Mouse (Mus musculus) ovary, postnatal 10 days (tissue): ENCODE measurements around the gene Shc1.

Source experiments
- DNase-seq: peaks from one replicate; pipeline ENCODE4 v3.0.0; 2022; ENCODE audit warnings: low spot score

Gene Shc1

DNA sequence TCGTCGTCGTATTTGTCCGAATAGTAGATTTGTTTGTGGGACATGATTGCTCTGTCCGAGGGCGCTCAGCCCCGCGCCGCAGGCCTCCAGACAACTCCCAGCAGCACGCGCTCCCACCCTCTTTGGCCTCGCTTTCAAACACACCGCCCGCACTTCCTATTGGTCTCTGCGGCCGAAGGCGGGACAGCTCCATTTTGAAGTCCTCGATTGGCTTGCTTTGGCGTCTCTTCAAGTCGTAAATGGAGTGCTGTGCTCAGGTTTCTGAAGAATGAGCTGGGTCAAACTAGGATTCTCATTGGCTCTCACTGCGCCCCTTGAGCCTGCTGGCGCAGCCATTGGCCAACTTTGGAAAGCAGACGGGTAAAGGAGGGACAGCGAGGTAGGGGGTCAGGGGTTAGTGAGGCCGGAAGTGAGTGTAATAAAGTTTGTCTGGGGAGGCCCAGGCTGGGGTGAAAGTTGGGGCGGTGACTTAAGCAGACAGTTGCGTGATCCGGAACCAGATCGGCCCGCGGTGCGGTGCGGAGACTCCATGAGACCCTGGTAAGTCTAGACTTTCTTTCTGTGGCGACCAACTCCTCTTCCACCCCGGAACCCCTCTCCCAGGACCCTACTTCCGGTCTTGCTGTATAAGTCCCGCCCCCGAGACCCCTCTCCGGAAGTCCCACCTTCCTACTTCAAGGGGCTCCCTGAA is at the start of gene Shc1, which contains the start of gene Cks1b:
TSS of gene Shc1 (plus strand) at position 274 of the 691 bp plus-strand sequence.
TSS of gene Cks1b (minus strand) at position 214 of the 691 bp plus-strand sequence.
- DNase-seq = peak; percentile 88

DNA sequence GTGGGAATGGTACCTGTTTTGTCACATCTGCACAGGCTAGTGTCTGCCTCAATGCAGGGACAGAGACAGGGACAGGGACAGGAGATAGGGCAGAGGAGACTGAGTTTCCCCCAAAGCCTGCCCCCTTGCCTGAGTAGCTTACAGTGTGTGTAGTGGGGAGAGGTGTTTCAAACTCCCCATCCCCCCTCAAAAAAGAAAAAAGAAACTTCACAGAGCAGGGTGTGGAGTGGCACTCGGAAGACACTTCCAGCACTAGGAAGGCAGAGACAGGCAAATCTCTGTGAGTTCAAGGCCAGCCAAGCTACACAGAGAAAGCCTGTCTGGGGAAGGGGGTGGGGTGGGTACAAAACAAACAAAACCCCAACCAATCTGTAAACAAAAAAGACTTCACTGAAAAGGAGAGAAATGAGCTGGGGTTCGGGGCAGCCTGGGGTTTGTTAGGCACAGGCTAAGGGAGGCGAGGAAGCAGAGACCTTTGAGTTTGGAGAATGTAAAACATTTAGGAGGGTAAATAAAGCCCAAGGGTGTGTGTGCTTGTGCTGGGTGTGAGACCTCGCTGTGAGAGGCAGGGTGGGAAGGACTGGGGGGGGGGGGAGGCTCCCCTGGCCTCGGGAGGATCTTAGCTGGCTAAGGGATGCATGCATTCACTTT is 44.5 kb upstream of the Shc1 start:
- no peak for DNase-seq

DNA sequence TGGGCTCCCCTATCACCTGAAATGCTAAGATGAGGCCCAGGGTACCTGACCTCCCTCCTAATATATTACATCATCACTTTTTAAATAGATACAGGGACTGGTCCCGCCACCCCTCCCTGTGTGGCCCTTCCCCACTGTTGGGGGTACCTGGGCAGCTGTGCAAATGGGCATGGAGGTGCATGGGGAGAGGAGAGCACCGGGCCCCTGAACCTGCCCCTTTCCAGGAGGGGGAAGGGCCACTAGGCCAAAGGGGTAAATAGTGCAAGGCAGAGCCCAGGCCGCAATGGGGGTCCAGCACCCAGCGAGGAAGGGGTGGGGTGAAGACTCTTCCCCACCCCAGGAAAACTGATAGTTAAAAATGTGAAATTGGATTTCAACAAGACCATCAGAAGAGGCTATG is 40.4 kb upstream of the Shc1 start:
- no peak for DNase-seq

DNA sequence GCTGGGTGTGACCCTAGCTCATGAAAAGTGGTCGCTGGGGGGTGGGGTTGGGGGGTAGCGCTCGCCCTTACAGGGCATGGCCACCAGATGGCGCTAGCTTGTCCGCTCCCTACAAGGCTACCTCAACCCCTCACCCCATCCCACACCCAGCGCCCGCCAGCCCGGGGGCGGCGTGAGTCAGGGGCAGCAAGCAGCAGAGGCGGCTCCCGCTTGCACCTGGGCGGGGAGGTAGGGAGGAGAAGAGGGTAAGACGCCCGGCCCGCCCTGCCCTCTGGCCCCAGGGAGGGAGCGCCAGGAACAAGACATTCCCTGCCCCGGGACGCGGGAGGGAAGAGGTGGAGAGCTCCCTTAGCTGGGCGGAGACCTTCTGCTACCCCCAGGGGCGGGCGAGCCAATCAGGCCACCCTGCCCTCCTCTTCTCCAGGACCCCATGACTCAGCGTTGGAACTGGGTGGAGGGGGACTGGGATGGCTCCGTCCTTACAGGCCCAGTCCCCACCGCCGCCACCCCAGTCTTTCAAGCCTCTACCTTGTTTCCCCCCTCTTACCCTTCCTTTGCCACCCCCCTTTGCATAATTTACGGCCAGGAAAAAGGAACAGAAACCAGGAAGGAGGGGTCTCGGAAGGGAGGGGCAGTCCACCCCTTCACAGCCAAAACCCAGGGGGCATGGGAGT is 39.7 kb upstream of the Shc1 start:
- peak; percentile 79 for DNase-seq

DNA sequence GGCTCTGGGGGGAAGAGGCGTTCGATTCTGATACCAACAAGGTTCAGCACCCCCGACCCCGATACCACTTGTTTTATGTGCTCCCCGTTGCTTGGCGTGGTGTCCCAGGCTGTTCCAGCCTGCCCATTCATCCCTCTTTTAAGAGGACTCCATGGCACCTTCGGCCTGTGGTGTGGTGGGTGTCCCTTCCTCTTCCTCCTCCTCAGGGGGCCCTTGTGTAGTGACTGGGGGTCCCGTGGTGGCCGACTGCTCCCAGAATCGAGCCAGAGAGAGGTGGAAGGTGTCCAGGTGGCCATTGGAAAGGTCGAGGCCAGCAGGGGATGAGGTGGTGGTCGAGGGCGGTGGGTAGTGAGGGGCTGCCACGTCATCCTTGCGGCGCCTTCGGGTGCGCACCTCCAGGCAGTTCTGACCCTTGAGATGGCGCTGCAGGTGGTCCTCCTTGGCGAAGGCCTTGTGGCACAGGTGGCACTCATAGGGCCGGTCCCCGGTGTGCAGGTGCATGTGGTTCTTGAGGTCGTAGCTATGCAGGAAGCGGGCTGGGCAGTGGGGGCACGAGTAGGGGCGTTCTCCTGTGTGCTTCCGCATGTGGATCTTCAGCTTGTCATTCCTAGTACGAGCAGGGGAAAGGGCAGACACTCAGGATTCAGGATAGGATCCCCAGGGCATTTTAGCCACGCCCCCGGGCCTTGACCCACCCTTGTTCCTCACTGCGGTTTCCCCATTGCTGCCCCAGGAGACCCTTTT is 38.7 kb upstream of the Shc1 start:
- no peak for DNase-seq

DNA sequence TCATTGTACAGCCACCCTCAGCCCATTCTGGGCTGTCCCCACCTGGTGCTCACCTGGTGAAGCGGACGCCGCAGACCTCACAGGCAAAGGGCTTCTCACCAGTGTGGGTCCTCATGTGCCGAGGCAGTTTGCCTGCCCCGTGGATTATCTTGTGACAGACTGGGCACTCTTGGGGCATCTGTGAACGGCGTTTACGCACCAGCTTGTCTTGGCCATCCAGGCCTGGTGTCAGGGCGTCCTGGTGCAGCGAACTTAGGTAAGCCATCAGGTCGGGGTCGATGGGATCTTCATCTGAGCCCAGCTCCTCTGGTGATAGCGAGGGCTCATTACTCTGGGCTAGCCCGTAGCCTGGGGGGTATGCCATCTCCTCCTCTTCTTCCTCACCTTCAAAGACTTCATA is 38.0 kb upstream of the Shc1 start:
- DNase-seq = no peak

DNA sequence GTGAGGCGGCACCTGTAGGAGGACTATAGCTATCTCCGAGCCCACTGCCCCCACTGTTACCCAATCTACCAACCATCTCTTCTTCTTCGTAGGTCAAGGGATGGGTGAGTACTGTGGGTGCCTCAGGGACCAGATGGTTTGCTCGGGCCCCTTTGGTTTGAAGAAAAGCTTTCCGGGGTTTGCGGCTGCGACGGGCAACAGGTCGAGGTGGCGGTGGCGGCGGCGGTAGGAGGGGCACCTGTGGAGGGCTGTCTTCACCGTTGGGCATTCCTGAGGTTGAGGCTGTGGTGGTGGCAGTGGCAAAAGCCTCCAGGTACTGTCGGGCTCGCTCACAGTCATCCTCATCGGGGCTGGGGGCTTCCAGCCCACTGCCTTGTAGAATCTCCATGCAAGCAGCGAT is 37.5 kb upstream of the Shc1 start:
- DNase-seq = no peak

DNA sequence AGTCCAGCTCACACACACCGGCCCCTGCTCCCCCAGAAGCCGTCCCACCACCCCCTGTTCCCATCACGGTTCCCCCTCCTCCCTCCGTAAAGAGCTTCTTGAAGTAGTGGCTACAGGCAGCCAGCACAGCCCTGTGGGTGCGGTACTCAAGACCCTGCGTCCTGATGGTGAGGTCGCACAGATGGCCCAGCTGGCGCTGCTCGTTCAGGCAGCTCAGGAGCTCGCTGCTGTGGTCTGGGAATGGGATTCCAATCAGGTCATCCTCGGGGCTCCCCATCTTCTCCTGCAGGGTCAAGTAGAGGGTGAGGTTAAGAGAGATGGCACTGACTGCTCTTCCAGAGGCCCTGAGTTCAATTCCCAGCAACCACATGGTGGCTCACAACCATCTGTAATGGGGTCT is 37.0 kb upstream of the Shc1 start:
- DNase-seq = no peak

DNA sequence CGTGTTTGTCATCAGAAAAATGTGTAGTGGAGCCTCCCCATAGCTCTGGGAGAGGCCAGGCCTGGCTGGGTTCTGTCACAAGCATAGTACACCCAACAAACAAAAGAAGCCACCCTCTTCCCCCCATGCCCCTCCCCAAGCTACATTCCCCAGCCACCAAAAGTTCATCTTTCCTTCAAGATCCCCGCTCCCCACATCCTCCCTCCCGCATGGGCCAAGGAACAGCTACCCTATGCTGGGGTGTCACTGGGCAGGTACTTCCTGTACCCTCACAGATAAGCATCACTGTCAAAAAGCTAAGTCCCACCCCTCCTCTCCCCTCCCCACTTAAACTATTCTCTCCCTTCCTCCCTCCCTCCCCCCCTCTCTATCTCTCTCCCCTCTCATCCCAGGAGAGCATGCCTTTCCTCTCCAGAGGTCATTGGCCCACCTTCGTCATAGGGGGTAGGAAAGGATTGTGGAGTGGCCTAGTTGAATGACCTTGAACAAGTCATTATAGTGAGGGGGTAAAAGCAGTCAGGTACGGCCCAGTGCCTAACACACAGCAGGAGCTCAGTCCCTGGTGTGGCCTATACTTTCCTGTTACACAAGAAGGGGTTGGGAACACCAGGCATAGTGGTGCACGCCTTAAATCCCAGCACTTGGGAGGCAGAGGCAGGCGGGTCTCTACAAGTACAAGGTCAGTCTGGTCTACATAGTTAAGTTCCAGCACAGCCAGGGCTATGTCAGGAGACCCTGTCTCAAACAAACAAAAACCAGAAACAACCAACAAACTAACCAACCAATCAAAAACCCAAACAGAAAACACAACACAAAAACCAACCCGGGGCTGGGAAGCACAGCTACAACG is 36.0 kb upstream of the Shc1 start:
- DNase-seq = no peak

DNA sequence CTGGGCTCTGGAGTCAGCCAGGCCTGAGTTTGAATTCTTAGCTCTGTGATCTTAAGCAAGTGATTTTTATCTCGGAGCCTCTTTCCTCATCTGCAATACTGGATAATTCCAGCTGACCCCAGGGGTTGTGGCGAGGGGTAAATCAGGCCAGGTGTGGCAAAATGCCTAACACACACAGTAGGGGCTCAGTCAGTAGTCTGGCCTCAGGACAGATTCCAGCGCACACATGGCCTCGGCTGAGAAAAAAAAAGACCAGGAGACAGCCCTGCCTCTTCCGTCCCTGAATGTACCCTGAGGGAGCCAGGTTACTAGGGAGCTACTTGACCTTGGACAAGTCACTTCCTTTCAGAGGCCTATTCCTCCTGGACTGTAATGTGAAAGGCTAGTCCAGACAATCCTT is 35.3 kb upstream of the Shc1 start:
- DNase-seq = no peak

DNA sequence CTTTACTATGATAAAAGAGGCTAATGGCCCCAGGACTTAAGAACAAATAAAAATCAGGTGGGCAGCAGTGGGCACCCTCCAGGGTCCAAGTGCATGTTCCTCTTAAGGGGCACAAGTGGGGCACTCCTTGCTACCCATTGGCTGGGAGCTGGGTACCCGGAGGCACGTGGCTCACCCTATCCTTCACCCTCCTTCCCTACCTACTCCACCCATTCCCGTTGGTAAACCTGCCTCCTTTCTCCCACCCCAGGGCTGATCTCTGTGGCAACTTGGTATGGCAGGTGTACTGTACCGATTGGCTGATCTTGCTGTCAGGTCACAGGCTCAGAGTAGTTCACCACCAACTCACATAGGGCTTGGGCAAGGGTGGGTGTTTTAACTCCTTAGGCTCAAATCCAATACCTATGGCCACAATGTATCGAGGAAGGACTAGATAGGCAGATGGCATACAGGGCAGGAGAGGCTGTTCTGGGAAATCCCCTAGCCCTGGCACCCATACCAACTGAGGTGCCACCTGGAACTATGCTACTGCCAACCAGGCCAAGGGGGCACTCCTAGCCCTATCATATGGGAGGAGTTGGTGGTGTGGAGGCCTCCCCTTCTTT is 34.5 kb upstream of the Shc1 start:
- no peak for DNase-seq

DNA sequence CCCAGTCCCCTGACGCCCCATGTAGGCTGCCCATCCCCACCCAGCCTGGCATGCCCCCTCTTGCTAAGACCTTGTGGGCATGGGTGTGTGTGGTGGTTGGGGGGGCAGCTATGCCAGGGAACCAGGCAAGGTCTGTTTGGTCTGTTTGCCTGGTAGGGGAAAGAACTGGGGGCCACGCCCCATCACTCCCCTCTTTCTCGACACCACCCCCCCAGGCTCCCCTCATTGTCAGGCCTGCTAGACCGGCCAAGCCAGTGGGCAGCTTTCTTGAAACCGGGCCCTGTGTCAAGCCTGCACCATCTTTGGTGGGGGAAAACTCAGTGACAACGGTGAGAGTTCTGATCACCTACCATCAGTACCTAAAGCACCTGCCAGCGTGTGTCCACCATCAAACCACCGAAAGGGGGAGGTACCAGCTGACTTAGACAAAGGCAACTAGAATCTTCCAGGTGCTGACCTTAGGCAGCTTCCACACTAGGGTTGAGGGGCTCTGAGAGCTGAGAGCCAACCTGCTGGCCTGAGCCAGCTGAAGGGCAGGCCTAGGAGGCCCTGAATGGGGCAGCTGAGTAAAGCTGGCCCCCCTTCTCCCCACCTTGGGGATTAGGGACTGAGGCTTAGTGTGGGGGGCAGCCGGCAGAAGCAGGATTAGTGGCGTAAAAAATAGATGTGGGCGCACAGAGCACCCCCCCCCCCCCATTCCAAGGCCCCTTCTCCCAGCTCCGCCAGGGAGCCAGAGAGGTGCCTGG is 33.7 kb upstream of the Shc1 start:
- no peak for DNase-seq

DNA sequence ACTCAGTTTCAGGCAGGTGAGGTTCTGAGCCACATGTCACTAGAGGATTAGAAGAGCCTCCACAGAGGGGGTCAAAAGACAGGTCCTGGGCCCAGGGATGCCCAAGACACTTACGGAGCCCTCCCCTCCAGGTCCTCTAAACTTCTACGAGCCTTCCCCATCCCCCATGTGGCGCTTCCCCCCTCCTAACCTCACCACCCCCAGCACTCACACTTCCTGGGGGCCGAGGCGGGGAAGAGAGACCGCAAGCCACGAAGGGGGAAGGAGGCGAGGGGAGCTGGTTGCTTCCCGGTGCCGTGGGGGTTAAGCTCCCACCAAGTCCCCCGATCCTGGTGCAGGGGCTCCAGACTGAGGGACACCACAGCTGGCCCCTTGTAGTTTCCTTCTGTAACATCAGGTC is 32.8 kb upstream of the Shc1 start:
- DNase-seq = no peak

DNA sequence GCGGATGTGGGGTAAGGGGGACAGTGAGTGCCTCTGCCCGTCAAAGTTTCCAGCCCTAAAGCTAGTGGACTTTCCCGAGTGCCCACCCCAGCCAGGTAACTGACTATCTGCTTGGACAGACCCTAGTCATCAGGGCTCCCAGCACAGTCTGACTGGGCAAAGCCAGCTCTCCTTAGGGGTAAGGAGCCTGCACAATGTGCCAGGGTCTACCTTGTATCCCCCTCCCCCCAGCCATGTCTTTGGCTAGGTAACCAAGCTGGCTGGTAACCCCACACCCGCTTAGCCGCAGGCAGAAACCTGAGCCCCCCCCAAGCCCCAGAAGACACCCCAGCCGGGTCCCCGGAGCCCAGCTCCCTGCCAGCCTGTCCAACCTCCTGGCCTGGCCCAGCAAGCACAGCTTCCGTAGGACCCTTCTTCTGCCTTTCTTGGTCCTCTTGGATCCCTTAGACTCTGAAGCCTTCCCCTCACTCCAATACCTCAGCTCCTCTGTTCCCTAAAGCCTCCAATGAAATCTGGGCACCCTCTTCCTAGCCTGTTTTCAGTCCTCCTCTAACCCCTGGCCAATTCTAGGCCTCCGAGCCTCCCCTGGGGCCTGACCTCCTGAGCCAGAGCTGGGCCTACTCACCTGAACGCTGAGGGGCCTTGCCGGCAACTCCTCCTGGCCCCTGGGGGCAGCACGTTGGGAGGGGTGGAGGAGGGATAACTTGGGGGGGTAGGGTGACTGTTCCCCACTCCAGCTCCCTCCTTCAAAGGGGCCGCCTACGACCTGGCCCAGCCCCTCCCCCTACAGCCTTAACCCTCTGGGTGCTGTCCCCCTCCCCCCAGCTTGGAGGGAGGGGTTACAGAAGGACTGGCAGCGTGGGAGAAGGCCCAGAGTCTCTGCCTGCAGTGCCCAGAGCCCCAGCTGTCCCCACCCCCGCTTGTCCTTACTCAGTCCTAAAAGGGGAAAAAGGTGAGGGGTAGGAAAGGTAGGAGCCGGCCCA is 31.5 kb upstream of the Shc1 start:
- DNase-seq = no peak

DNA sequence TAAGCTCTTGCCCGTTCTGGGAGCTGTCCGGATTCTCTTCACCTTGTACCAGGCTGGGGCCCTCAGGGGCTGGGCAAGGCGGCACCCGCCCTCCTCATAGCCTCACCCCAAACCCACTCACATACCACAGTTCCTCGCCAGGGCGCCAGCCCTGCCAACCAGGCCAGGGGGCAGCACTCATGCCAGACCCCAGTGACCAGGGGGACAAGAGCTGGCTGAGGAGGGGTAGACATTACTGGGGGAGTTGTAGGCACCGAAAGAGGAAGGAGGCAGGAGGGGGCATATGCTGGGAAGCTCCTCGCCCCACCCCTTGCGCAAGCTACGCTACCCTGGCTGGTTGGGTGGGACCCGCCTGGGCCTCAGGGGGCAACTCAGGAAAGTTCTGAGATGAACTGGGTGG is 30.6 kb upstream of the Shc1 start:
- no peak for DNase-seq

DNA sequence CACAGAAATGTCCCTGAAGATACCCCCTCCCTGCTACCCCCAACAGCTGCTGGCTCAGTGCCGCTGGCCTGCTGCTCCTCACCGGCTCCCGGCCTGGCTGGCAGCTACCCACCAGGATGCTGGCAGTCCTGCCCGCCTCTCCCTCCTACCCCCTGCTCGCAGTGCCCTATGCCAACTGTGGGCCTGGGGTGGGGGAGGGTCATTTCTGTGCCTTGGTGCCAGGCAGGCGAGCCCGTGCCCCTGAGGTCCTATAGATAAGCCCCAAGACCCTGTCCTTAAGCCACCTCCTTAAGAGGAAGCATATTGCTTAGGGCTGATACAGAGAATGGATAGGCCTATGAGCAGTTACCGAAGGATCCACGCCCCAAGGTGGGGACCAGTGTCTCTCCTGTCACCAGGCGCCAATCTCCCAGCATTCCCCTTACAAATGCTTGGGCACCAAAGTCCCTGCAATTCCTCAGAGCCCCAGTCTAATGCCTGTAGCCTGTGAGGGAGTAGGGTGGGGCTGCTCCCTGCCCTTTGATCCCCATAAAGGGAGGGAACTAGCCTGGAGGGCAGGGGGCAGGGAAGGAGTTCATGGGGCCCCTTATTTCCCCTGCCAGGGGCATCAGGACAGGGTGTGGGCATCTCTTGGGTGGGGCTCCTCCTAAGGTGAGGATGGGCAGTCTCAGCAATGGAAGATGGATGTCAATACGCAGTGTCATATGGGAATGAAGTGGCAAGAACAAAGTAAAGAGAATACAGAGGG is 29.9 kb upstream of the Shc1 start:
- no peak for DNase-seq

DNA sequence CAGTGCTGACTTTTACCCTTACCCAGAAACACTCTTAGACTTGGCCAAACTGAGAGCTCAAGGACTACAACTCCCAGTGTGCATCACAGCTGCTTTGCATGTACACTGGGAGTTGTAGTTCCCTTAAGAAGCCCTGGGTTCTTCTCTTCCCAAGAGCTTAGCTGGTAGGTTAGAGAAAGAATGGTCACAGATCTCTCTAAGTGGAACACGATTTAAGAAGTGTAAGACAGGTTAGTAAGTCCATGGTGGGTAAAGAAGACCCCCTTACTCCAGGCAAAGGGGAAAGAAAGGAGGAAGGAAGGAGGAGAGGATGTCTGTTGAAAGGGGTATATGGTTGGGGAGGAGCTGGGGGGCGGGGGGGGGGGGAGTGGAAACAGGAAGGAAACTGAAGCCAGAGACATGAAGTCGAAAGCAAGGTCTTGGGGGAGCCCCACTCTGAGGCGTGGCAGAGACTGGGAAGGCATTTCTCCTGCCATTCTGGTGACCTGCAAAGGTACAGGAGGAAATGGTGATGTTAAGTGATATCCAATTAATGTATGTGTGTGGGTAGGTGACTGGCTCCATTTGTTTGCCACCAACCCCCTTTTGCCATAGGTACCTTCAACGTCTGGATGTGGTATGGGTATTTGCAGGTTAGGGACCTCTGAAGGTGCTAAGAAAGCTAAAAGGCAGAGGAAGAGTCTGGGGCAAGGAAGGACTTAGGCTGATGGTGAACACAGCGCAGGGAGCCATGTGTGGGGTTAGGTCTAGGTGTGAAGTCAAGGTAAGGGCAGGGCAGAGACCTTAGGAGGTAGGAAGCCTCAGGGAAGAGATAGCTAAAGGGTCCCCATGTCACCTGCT is 29.1 kb upstream of the Shc1 start:
- DNase-seq = no peak

DNA sequence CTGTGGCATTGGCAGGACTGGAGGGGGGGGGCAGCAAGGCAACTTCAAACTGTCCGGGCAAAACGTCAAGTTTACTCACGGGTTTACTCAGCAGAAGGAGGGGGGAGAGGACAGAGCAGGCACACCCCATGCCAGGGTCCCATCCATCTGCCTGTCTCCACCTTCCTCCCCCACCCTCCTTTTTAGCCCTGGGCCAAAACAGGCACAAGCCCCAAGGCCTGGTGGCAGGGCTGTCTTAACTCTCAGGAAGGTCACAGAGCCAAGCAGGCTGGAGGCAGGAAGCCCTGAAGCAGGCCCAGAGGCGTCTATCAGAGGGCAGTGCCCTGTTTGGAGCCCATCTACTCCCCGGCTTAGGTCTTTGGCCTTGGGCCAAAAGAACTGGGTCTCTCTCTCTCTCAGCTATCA is 28.1 kb upstream of the Shc1 start:
- no peak for DNase-seq
